Mouse (Mus musculus) brain, embryonic 14.5 days (tissue): ENCODE data around the gene Lsamp.

ENCODE experiments used
- CTCF ChIP-seq: fragments of 200-500 bp; IDR thresholded peaks from 2 replicates; pipeline ENCODE4 v1.5.1; 2012; ENCODE audit warnings: inconsistent platforms, mild to moderate bottlenecking, moderate library complexity, borderline replicate concordance; ENCODE audit not compliant: insufficient read depth, insufficient read length; ENCODE audit errors: extremely low read depth
- POLR2A ChIP-seq: fragments of 200-500 bp; IDR thresholded peaks from 2 replicates; pipeline ENCODE4 v1.6.1; 2012; ENCODE audit warnings: mild to moderate bottlenecking, inconsistent platforms, borderline replicate concordance; ENCODE audit not compliant: poor library complexity, insufficient read depth, insufficient read length, severe bottlenecking; ENCODE audit errors: extremely low read depth

- TF ChIP-seq CTCF (no peak), POLR2A (no peak)
Measured at GRCm38 (mm10) chr16:41913346-41913745, 1929.2 kb downstream of the Lsamp start.
